Mouse (Mus musculus): ENCODE measurements around the gene Mroh7. TPM values are rescaled to one million over a fixed set of nuclear protein-coding genes. Genes with fewer than 3 reads are reported as not detected.
A peak's percentile ranks its signal among the peaks of the same experiment; 100 is the strongest.
"Not testable (repeated sequence)": the region's sequence is repeated elsewhere in the genome, so short reads cannot be mapped to it uniquely, and the experiment has no call there.

The Mroh7 gene
- polyA plus RNA-seq, 1 experiment from 2014 or later, result 0.16 TPM

DNA sequence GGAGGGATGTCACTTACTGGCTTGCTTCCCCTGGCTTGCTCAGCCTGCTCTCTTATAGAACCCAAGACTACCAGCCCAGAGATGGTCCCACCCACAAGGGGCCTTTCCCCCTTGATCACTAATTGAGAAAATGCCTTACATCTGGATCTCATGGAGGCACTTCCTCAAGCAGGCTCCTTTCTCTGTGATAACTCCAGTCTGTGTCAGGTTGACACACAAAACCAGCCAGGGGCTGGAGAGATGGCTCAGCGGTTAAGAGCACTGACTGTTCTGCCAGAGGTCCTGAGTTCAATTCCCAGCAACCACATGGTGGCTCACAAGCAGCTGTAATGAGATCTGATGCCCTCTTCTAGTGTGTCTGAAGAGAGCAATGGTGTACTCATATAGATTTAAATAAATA lies 6.2 kb upstream of the Mroh7 start:
- not testable (repeated sequence) for H3K4me1 ChIP-seq (replicated peaks); H3K9me3 ChIP-seq; H3K4me2 ChIP-seq (replicated peaks); H3K36me3 ChIP-seq; H3K9ac ChIP-seq; H3K27ac ChIP-seq; H3K27me3 ChIP-seq (replicated peaks); H3K4me3 ChIP-seq (replicated peaks); ATAC-seq
- 87% methylated on average over 1 of the region's 1 CpGs for WGBS

DNA sequence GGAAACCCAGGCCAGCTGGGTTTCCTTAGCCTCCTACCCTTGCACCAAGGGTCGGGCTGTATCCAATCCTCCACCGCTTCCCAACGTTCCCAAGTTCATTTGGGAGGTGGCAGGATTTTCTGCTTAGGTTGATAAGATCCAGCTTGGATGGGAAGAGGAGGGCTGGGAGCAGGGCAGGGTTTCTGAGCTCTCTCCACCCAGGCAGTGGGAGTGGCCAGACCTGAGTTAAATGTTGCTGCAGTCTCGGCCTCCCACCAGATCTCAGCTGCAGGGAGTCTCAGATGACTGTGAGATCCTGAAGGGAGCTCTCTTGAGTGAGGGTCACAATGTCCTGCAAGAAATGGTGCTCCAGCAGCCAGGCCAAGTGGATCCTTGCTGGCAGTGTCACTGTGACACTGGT lies 2.9 kb upstream of the Mroh7 start, which contains the start of gene Fam151a:
Gene Fam151a, plus strand, starts transcription at position 254 of the 400 bp plus-strand sequence.
- no peak within 1 kb of the TSS for H3K4me3 ChIP-seq (replicated peaks)
- ATAC-seq, result peak; percentile 61; the same call in 1 of the 2 replicates
- 28% methylated on average over 4 of the region's 4 CpGs for WGBS
- H3K4me1 ChIP-seq (replicated peaks), result no peaks in the 10 kb centered on the region
- H3K9me3 ChIP-seq, result no peaks in the 10 kb centered on the region
- H3K9ac ChIP-seq, result no peak within 1 kb of the TSS
- no peaks in the 10 kb centered on the region for H3K36me3 ChIP-seq
- no peak within 1 kb of the TSS for H3K27ac ChIP-seq
- no peak within 1 kb of the TSS for H3K4me2 ChIP-seq (replicated peaks)
- H3K27me3 ChIP-seq (replicated peaks), result no peaks in the 10 kb centered on the region

DNA sequence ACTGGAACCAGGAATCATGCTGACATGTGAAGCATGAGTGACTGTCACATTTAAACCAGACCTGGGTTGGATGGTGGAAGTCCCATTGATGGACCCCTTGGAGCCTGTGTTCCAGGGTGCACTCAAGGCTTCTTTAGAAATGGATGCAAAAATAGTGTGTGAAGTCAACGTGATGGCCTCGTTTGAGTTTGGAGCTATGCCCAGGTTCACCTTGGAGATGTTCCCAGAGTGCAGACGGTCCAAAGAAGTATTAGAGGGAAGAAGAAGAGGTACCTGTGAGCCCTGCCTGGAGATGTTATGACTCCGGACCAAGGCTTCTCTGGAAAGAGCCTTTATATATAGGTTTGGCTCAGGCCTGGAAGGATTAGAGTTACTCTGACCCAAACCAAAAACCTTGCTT lies 10.1 kb downstream of the Mroh7 start:
- H3K4me2 ChIP-seq (replicated peaks), result no peak overlapping the region
- no peaks in the 10 kb centered on the region for H3K36me3 ChIP-seq
- no peaks in the 10 kb centered on the region for H3K4me1 ChIP-seq (replicated peaks)
- WGBS, result 74% methylated on average over 4 of the region's 4 CpGs
- no peak overlapping the region for H3K4me3 ChIP-seq (replicated peaks)
- no peak overlapping the region for H3K9ac ChIP-seq
- no peak for ATAC-seq
- H3K27ac ChIP-seq, result no peak overlapping the region
- H3K9me3 ChIP-seq, result no peaks in the 10 kb centered on the region
- no peaks in the 10 kb centered on the region for H3K27me3 ChIP-seq (replicated peaks)

DNA sequence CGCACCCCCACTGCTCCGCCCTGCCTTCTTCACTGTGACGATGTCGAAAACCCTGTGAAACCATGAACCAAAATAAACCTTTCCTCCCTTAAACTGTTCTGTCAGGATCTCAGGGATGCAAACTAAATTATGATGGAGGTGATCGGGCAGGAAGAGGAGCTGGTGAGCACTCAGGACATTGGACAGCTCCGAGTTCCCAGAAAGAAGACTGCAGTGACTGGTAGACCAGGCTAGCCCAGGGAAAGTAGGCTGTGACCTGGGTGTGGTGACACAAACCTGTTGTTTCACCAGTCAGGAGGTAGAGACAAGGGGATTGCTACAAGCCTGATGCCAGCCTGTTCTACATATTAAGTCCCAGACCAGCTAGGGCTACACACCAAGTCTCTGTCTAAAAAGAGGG lies 17.1 kb downstream of the Mroh7 start:
- H3K4me1 ChIP-seq (replicated peaks), result no peaks in the 10 kb centered on the region
- WGBS, result 92% methylated on average over 6 of the region's 6 CpGs

DNA sequence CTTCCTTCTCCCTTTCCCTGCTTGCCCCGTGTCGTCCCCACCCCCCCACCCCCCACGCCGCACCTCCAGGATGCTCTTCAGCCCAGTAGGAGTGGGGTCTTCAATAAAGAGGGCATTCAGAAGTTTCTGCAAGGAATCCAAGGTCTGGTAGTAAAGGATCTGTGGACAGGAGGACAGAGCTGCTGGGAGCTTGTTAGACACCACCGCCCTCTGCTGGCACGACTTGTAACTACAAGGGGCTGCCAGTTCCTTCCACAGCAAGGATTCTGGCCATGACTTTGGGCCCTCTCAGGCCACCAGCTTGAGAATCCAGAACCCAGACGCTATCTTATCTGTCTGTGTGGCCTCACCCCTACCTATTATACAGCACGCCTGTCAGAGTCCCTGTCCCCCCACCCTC lies 22.3 kb downstream of the Mroh7 start:
- WGBS, result 4% methylated on average over 8 of the region's 8 CpGs
- ATAC-seq, result peak; percentile 76
- Histone ChIP-seq H3K9ac (no peak overlapping the region), H3K4me2 (replicated peaks) (peak overlapping the region; percentile 51), H3K4me3 (replicated peaks) (no peak overlapping the region; the same call in 1 of the 2 replicates), H3K27me3 (replicated peaks) (no peaks in the 10 kb centered on the region), H3K4me1 (replicated peaks) (peaks cover 14% of the 10 kb centered on the region), H3K36me3 (no peaks in the 10 kb centered on the region), H3K9me3 (no peaks in the 10 kb centered on the region), H3K27ac (no peak overlapping the region)

More for the DNA sequence above, 17.1 kb downstream of the Mroh7 start:
- H3K9ac ChIP-seq, result no peak overlapping the region
- no peak overlapping the region for H3K4me3 ChIP-seq (replicated peaks)
- no peak overlapping the region for H3K27ac ChIP-seq
- no peaks in the 10 kb centered on the region for H3K36me3 ChIP-seq
- no peak for ATAC-seq
- no peak overlapping the region for H3K4me2 ChIP-seq (replicated peaks)
- no peaks in the 10 kb centered on the region for H3K27me3 ChIP-seq (replicated peaks)
- no peaks in the 10 kb centered on the region for H3K9me3 ChIP-seq

DNA sequence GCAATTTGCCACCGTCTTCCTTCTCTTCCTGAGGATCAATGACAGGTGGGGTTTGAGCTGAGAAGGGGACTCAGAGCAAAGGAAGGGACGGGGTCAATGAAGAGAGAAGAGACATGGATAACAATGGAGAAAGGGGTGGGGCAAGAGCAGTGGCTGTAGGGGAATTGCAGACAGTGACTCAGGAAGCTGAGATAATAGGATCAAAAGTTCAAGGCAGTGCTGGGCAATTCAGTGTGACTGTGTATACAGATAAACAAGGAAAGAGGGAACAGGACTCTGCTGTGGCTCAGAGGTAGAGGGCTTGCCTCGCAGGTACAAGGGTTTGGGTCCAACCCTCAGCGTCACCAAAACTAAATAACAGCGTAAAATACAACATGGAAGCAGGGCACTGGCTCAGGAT lies 22.8 kb downstream of the Mroh7 start:
- Histone ChIP-seq H3K4me1 (replicated peaks) (peaks cover 14% of the 10 kb centered on the region), H3K9me3 (no peaks in the 10 kb centered on the region), H3K36me3 (no peaks in the 10 kb centered on the region), H3K27ac (no peak overlapping the region), H3K4me3 (replicated peaks) (no peak overlapping the region; the same call in 1 of the 2 replicates), H3K9ac (no peak overlapping the region), H3K4me2 (replicated peaks) (peak overlapping the region; percentile 51), H3K27me3 (replicated peaks) (no peaks in the 10 kb centered on the region)
- ATAC-seq, result peak; percentile 87
- 25% methylated on average over 5 of the region's 5 CpGs for WGBS

DNA sequence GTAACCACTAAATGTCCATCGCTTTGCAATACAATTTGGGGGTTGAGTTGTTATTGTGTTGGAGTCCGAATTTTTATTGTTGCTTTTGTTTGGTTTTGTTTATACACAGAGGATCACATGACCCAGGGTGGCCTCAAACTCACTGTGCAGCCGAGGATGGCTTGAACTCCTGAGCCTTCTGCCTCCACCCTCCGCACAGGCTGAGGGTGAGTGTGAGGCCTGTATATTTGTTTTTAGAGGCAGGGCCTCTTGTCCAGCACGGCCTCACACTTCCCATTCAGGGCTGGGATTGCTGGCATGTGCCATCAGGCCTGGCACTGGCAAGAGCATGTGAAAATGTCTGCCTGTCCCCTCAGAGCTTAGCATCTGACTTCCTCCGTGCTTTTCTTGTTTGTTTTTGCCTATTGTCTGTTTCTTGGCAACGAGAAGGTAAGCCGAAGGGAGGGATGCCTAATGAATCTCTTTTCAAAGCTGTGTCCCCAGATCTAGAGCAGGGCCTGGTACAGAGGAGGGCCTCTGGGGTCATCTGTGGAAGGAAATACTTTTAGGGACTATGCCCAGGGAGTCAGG lies 25.5 kb downstream of the Mroh7 start:
- Histone ChIP-seq H3K36me3 (no peaks in the 10 kb centered on the region), H3K4me2 (replicated peaks) (no peak overlapping the region), H3K9ac (no peak overlapping the region), H3K27me3 (replicated peaks) (no peaks in the 10 kb centered on the region), H3K27ac (no peak overlapping the region), H3K4me3 (replicated peaks) (no peak overlapping the region), H3K9me3 (no peaks in the 10 kb centered on the region), H3K4me1 (replicated peaks) (peaks cover 19% of the 10 kb centered on the region)
- 38% methylated on average over 8 of the region's 8 CpGs for WGBS
- no peak for ATAC-seq

DNA sequence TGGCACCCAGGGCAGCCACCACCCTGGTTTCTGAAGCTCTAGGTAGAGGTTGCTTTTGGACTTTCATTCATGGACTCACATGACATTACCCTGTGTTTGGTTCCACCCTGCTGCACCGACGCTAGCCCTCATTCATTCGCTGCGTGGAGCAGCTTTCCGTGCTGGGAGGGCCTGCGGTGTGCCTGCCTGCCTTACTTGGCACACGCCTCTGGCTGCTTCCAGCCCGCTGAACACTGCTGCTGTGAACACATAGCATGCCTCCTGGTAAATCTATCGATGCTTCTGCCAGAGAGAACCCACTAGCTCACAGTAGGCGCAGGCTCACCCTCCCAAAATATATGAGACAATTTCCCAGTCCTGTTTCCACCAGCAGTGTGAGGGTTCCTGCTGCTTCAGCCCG lies 26.3 kb downstream of the Mroh7 start:
- H3K9ac ChIP-seq, result 0 out of 2 replicates have a peak overlapping the region, but pooled peaks have one; percentile 0
- no peaks in the 10 kb centered on the region for H3K36me3 ChIP-seq
- peaks cover 23% of the 10 kb centered on the region for H3K4me1 ChIP-seq (replicated peaks)
- no peak overlapping the region for H3K4me3 ChIP-seq (replicated peaks)
- ATAC-seq, result no peak
- 60% methylated on average over 11 of the region's 11 CpGs for WGBS
- no peaks in the 10 kb centered on the region for H3K9me3 ChIP-seq
- H3K4me2 ChIP-seq (replicated peaks), result no peak overlapping the region
- no peak overlapping the region for H3K27ac ChIP-seq
- no peaks in the 10 kb centered on the region for H3K27me3 ChIP-seq (replicated peaks)

DNA sequence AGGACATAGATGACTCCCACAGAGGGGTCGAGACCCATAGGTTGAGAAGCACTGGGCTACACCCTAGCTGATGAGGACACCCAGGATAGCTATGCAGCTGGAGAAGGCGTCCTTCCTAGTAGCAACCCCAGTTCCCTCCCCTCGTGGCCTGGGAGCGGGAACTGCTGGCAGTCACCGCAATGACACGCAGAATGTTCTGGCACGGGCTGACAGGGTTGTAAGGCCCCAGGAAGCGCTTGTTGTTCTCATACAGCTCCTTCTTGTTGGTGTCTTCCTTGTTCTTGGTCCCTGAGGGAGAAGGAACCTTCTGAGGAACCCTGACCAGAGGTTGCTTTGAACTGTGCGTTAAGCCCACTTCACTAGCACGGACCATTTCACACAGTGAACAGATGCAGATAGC lies 26.8 kb downstream of the Mroh7 start:
- H3K4me2 ChIP-seq (replicated peaks), result no peak overlapping the region
- H3K4me3 ChIP-seq (replicated peaks), result no peak overlapping the region
- ATAC-seq, result no peak
- H3K36me3 ChIP-seq, result no peaks in the 10 kb centered on the region
- H3K27ac ChIP-seq, result no peak overlapping the region
- no peaks in the 10 kb centered on the region for H3K27me3 ChIP-seq (replicated peaks)
- no peaks in the 10 kb centered on the region for H3K9me3 ChIP-seq
- H3K4me1 ChIP-seq (replicated peaks), result peaks cover 23% of the 10 kb centered on the region
- WGBS, result 84% methylated on average over 10 of the region's 10 CpGs
- H3K9ac ChIP-seq, result no peak overlapping the region

DNA sequence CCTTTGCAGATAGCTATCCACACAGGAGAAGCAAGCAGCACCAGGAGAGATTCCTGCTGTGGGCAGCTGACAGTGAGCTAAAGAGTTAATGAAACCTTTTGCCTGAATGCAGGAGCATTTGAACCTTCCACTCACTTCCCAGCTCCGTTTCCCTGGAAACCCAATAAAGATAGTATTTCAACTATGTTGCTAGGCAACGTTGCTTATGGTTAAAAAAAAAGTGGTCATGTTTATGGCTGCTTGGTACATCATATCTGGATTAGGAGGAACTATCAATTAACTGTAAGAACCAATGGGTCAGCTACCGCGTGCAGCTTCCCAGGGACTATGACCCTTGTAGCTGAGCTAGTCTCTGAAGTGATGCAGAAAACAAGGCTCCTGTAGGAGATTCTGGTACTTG lies 29.9 kb downstream of the Mroh7 start:
- WGBS, result 29% methylated on average over 4 of the region's 4 CpGs
- Histone ChIP-seq H3K27me3 (replicated peaks) (no peaks in the 10 kb centered on the region), H3K4me2 (replicated peaks) (no peak overlapping the region), H3K4me1 (replicated peaks) (peaks cover 15% of the 10 kb centered on the region; the same call in 1 of the 2 replicates), H3K9me3 (no peaks in the 10 kb centered on the region), H3K36me3 (no peaks in the 10 kb centered on the region), H3K9ac (no peak overlapping the region), H3K27ac (no peak overlapping the region), H3K4me3 (replicated peaks) (no peak overlapping the region)
- peak; percentile 66; the same call in 1 of the 2 replicates for ATAC-seq

DNA sequence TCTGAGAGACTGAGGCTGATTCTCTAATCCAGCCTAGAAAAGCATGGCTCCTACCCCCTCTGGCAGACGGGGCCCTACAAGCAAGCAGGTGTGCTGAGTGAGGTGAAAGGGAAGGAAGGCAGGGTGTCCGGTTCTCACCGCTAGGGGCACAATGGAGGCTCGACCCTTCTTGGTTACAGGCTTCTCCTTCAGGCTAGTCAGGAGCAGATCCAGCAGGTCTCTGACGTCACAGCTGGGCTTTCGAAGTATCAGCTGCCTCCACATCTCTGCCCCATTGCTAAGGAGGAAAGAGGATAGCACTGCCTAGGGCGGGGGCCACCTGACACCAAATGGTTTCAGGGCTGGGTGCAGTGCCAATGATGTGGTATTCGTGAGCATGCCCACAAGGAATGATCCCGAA lies 30.7 kb downstream of the Mroh7 start:
- no peak overlapping the region for H3K4me2 ChIP-seq (replicated peaks)
- no peak overlapping the region for H3K4me3 ChIP-seq (replicated peaks)
- H3K9ac ChIP-seq, result no peak overlapping the region
- H3K9me3 ChIP-seq, result no peaks in the 10 kb centered on the region
- H3K27ac ChIP-seq, result no peak overlapping the region
- H3K4me1 ChIP-seq (replicated peaks), result peaks cover 12% of the 10 kb centered on the region; the same call in 1 of the 2 replicates
- H3K36me3 ChIP-seq, result no peaks in the 10 kb centered on the region
- peak; percentile 56 for ATAC-seq
- no peaks in the 10 kb centered on the region for H3K27me3 ChIP-seq (replicated peaks)
- WGBS, result 18% methylated on average over 9 of the region's 9 CpGs

DNA sequence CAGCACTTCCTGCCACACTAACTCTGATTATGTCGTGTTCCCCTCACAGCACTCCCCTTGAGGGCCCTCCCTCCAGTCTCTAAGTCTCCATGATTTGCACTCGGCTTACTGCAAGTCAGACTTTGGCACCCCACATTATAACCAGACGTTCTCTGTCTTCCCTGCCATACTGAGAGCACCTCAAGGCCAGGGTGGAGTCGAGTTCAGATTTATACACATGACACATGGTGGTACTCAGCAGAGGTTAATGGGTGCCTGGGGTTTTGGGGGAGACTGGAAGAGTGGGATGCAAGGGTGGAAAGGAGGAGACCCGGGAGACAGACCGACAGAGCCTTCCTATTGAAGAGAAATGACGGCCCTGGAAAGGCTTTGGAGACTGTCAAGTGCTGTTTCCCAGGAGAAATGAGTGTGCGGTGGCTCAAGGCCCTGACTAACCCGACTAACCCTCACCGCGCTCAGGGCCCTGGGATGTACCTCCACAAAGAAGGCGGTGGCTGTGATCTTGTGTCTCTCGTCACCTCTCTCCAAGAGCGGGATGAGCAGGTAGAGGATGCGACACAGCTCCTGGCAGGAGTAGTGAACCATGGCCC lies 36.8 kb downstream of the Mroh7 start:
- Histone ChIP-seq H3K27ac (no peak overlapping the region), H3K27me3 (replicated peaks) (no peaks in the 10 kb centered on the region), H3K9ac (no peak overlapping the region), H3K36me3 (no peaks in the 10 kb centered on the region), H3K4me1 (replicated peaks) (no peaks in the 10 kb centered on the region), H3K9me3 (no peaks in the 10 kb centered on the region), H3K4me3 (replicated peaks) (no peak overlapping the region), H3K4me2 (replicated peaks) (no peak overlapping the region)
- ATAC-seq, result no peak
- WGBS, result 78% methylated on average over 15 of the region's 15 CpGs
